Mouse (Mus musculus) c-Kit-positive CD71-positive TER-119-positive erythroid progenitor cells, embryonic 14.5 days (primary cell): ENCODE measurements at regions not wholly inside any gene's neighbourhood (a gene's known extent, or its start where the extent isn't known, plus 50 kb on each side); places are given as distances from the start of the nearest gene placed in this dataset.
A peak's percentile ranks its signal among the peaks of the same experiment; 100 is the strongest.

Experiments
- DNase-seq: peaks from one replicate; pipeline ENCODE4 v3.0.0-alpha.2; 2013; ENCODE audit warnings: low spot score

GRCm38 (mm10) chr13:53902831-53903230, 152.7 kb downstream of the Drd1 start:
- no peak for DNase-seq

GRCm38 (mm10) chr13:53900406-53901025, 155.0 kb downstream of the Drd1 start:
- no peak for DNase-seq

GRCm38 (mm10) chr13:53898351-53898750, 157.2 kb downstream of the Drd1 start:
- no peak for DNase-seq

GRCm38 (mm10) chr13:53897176-53897575, 158.3 kb downstream of the Drd1 start:
- no peak for DNase-seq

- DNase-seq = no peak
Observed at GRCm38 (mm10) chr13:53888411-53888810, 167.1 kb downstream of the Drd1 start.

- no peak for DNase-seq
Observed at GRCm38 (mm10) chr13:53885756-53886155, 169.7 kb downstream of the Drd1 start.

- DNase-seq = no peak
Observed at GRCm38 (mm10) chr13:53883206-53883605, 172.3 kb downstream of the Drd1 start.

GRCm38 (mm10) chr13:53880466-53881250, 174.8 kb downstream of the Drd1 start:
- no peak for DNase-seq

GRCm38 (mm10) chr13:53875546-53875945, 180.0 kb downstream of the Drd1 start:
- no peak for DNase-seq

GRCm38 (mm10) chr13:53865323-53865722, 190.2 kb downstream of the Drd1 start:
- DNase-seq = no peak

- no peak for DNase-seq
Observed at GRCm38 (mm10) chr13:53862336-53862735, 193.2 kb downstream of the Drd1 start.

- no peak for DNase-seq
Observed at GRCm38 (mm10) chr13:53854196-53854595, 201.3 kb downstream of the Drd1 start.

GRCm38 (mm10) chr13:53850146-53850545, 205.4 kb downstream of the Drd1 start:
- DNase-seq = no peak

GRCm38 (mm10) chr13:53846221-53846620, 209.3 kb downstream of the Drd1 start:
- DNase-seq = no peak

GRCm38 (mm10) chr13:53845786-53846185, 209.7 kb downstream of the Drd1 start:
- DNase-seq = no peak

- DNase-seq = no peak
Observed at GRCm38 (mm10) chr13:53825957-53826580, 229.4 kb downstream of the Drd1 start.

- DNase-seq = no peak
Observed at GRCm38 (mm10) chr13:53822061-53822460, 233.4 kb downstream of the Drd1 start.

GRCm38 (mm10) chr13:53815629-53816028, 239.9 kb downstream of the Drd1 start:
- no peak for DNase-seq

- DNase-seq = no peak
Observed at GRCm38 (mm10) chr13:53814088-53814487, 241.4 kb downstream of the Drd1 start.

- peak; percentile 7 for DNase-seq
Observed at GRCm38 (mm10) chr13:53811862-53812261, 243.6 kb downstream of the Drd1 start.

- no peak for DNase-seq
Observed at GRCm38 (mm10) chr13:53811151-53811550, 244.4 kb downstream of the Drd1 start.

- no peak for DNase-seq
Observed at GRCm38 (mm10) chr13:53807791-53808525, 247.5 kb downstream of the Drd1 start.
